Mouse (Mus musculus) spleen, postnatal 10 days (tissue): Measurements from ENCODE around the gene Rab20.
"Not testable (repeated sequence)": the region's sequence is repeated elsewhere in the genome, so short reads cannot be mapped to it uniquely, and the experiment has no call there.

Experiments
- DNase-seq, 2 experiments: peaks; one replicate each; pipeline ENCODE4 v3.0.0; 2021 to 2022; ENCODE audit warnings: low spot score in 2 of 2

Rab20 gene

GRCm38 (mm10) chr8:11479591-11479990, 1.1 kb upstream of the Rab20 start:
- DNase-seq: no peak

DNA sequence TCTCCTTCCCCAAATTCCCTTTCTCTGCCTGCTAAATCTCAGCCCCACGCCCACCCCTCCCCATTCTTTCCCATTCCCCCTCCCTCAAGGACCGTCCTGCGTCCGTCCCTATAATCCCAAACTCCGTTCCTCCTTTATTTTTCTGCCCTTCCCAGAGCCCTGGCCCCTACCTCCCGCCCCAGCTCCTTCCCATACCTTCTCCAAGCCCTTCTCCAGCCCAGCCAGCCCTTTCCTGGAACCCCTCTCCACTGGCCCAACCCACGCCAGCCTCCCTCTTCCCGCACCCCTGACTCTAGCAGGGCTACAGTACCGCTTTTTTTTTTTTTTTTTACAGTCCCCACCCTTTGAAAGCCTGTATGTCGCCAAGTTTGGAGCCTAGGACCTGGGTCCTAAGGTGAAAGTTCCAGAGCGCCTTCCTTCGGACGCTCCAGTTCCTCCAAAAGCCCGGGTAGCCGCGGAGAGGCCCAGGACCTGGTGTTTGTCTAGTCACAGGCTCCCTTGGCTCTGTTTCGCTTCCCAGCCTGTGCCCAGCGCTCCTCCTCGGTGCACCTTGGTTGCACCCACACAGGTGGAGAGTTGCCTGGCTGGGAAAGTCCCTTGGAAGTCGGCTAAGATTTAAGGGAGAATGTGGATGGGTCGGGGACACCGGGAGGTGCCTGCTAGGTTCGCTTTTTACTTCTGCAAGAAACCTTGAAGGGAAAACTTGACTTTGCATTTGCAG, 457 bp upstream of the Rab20 start:
- no peak for DNase-seq

DNA sequence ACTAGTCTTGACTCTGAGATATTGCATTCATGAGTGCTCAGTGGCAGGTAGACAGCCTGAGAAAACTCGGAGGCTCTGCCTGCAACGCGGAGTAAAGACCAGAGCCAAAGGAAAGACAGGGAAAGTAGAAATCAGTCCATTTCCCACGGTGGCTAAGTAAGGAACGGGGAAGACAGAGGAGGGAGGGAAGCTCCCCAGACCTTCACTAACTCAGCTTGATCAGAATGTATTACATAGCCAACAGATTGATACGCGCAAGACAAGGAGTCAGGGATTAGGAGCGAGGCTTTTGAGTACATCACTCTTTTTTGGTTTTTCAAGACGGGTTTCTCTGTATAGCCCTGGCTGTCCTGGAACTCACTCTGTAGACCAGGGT, 1.3 kb downstream of the Rab20 start:
- DNase-seq: no peak

DNA sequence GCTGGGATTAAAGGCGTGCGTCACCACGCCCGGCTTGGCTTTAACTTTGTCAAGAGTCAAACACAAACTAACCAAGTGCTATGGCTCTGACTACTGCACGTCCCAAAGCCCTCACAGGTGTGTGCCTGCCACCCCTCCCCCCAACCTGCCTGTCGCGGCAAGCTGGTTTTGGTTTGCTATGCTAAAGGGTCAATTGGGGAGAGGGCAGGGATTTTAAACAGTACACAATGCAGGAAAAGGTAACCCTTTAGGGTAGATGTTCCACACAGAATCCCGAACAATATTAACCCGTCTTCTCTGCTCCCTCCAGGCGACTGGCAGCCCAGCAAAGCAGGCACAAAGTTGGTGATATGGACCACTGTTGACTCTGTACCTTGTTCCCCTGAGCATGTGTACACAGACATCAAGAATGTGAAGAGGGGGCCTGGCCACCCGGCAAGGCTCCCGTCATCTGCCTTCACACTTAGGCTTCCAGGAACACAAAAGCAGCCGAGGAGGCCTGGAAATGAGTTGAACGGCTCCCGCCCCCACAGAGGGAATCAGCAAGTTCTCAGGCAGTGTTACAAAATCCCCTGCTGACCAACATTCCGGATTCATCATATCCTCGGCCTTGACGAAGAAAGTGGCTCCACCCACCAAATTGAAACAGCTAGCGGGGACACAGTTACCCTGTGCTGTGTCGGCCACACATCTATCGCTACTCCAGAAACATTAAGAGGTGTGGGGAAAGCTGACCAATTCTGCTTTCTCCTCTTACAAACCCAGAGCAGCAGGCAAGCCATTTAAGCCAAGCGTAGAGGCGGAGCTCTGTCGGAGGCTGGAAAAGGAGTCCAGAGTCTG, 2.0 kb downstream of the Rab20 start:
- peak in 1 of 2 experiments; percentile 22 for DNase-seq

GRCm38 (mm10) chr8:11475876-11476275, 2.6 kb downstream of the Rab20 start:
- no peak for DNase-seq

- DNase-seq: no peak
Observed at GRCm38 (mm10) chr8:11475397-11475796, 3.1 kb downstream of the Rab20 start.

- no peak for DNase-seq
Observed at GRCm38 (mm10) chr8:11473072-11473471, 5.4 kb downstream of the Rab20 start.

- no peak for DNase-seq
Observed at GRCm38 (mm10) chr8:11471309-11471708, 7.2 kb downstream of the Rab20 start.

GRCm38 (mm10) chr8:11470694-11471093, 7.8 kb downstream of the Rab20 start:
- no peak for DNase-seq

GRCm38 (mm10) chr8:11469095-11469494, 9.4 kb downstream of the Rab20 start:
- DNase-seq: peak in 1 of 2 experiments; percentile 36

DNA sequence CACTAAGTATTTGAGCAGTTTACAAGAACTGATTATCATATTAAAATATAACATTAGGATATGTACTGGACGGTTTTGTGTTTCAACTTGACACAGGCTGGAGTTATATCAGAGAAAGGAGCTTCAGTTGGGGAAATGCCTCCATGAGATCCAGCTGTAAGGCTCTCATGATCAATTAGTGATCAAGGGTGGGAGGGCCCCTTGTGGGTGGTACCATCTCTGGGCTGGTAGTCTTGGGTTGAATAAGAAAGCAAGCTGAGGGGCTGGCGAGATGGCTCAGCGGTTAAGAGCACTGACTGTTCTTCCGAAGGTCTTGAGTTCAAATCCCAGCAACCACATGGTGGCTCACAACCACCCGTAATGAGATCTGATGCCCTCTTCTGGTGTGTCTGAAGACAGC, 12.0 kb downstream of the Rab20 start:
- not testable (repeated sequence) for DNase-seq

DNA sequence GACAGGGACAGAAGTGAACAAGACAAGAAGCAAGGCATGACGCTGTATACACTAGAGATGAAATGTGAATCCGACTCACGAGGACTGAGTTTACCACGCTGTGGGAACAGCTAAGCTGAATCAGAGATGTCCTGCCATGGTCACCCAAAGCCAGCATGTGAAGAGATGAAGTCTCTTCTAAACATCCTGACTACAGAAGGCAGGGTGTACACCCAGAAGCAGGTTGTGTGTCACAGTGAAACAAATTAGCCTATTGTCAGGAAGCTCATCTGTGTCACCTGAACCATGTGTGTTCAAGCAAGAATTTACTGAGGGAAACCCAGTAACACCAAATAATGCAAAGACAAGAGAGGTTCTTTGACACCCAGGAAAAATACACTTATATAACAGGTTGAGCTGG, 12.9 kb downstream of the Rab20 start:
- DNase-seq: no peak

GRCm38 (mm10) chr8:11464707-11464964, 13.9 kb downstream of the Rab20 start:
- DNase-seq: no peak

- DNase-seq: peak in 1 of 2 experiments; percentile 37
Observed at GRCm38 (mm10) chr8:11463889-11464706, 14.4 kb downstream of the Rab20 start.

DNA sequence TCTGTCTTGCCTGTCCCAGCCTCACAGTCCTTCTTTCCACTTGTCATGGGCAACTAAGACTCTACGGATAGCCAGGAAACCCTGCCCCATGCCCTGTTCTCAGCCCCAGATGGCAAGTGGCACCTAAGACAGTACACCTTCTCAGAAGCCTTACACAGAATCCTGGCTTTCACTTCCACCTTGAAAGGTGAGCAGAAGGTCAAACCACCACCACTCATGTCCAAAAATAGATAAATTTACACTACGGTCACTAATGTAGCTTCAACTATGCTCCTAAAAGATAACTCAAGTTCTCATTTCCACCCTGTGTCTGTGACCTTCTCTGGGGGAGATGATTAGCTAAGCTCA, 15.0 kb downstream of the Rab20 start:
- DNase-seq: no peak

GRCm38 (mm10) chr8:11462641-11463040, 15.9 kb downstream of the Rab20 start:
- DNase-seq: no peak

DNA sequence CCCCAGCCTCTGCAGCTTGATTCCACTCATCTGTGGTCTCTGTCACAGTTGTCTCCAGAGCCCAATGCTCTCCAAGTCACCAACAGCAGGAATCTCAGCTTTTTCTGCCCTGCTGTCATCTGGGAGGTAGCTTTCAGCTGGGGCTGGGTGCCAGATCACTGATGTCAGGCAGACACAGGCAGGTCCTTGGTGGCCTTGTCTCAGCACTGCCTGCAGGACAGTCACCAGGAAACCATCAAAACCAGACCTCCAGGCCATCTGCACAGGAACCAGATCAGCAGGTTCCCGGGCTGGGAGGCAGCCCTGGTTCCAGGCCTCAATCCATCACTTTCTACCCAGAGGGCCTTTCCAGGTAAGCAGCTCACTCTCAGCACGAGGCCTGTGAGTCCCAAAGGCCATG, 16.7 kb downstream of the Rab20 start:
- DNase-seq: no peak

- peak in 1 of 2 experiments; percentile 69 for DNase-seq
Observed at GRCm38 (mm10) chr8:11460934-11461333, 17.6 kb downstream of the Rab20 start.

- no peak for DNase-seq
Observed at GRCm38 (mm10) chr8:11459016-11459415, 19.5 kb downstream of the Rab20 start.

DNA sequence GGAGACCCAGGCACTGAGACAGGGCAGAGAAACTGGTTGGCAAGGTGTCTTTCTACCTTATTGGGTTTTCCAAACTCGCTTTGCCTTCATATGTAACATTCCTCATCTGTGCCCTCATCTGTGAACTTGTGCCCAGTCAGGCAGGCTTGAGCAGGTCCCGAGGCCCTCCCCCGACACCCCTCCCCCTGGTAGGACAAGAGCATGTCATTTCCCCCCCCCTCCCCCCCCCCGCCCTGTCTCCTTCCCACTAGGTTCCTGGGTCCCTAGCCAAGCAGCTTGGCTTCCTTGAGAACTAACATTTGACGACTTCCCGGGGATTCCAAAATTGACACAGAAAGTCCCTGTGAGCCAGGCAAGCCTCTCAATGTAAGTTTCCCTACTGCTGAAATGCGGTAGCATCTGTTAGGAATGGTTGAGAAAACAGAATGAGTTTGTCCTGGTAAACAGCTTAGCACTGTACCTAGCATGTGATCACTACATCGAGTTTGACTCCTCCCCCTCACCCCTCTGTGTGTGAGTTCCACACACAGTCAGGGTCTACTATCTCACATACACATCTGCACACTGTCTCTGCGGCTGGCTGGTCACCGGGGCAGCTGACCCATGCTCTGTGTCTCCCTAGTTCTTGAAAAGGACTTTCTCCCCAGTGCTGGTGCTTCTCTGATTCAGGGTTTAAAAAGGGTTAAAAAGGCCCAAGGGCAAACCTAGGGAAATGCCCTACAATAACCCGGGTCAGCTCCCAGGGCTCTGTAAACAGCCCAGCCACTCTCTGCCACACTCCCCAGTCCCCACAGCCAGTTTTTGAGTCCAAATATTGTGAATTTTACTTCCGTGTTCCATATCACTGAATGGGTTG, 20.3 kb downstream of the Rab20 start:
- no peak for DNase-seq

DNA sequence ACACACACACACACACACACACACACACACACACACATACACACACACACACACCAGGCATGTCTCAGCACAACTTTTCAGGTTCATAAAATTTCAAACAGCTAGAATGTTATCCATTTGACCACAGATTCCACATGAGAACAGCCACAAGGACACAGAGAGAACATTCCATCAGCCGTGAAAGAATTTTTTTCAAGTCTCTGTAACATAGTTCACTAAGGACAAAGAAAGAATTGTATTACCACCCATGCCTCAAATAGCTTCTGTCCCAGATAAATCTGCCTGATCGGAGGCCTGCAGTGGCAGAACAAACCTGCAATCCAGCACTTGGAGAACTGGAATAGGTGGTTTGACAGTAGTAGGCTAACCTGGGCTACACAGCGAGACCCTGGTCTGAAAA, 21.2 kb downstream of the Rab20 start:
- no peak for DNase-seq

GRCm38 (mm10) chr8:11454228-11454627, 24.3 kb downstream of the Rab20 start:
- DNase-seq: no peak
